Mouse (Mus musculus) neural tube, embryonic 15.5 days (tissue): ENCODE results near the gene Os9. TPM values are rescaled to one million over a fixed set of nuclear protein-coding genes. Genes with fewer than 3 reads are reported as not detected.
"Not testable (repeated sequence)": the region's sequence is repeated elsewhere in the genome, so short reads cannot be mapped to it uniquely, and the experiment has no call there.

ENCODE experiments used
- ATAC-seq: fragments of 200-750 bp; cut with Nextera tagmentation; 2 replicates; pipeline ENCODE4 v1.8.0; 2017; ENCODE audit warnings: mild to moderate bottlenecking, moderate TSS enrichment, moderate library complexity; ENCODE audit not compliant: low FRiP score
- H3K27ac ChIP-seq: fragments of 300-500 bp; sonication (generic); replicated peaks from 2 replicates; pipeline ENCODE4 v1.5.1; 2015; ENCODE audit warnings: mild to moderate bottlenecking, inconsistent platforms
- H3K27me3 ChIP-seq: fragments of 300-500 bp; sonication (generic); replicated peaks from 2 replicates; pipeline ENCODE4 v1.6.1; 2015; ENCODE audit warnings: inconsistent platforms
- H3K36me3 ChIP-seq: fragments of 300-500 bp; sonication (generic); 2 replicates; pipeline ENCODE4 v1.6.1; 2015; ENCODE audit warnings: inconsistent platforms
- H3K4me1 ChIP-seq: fragments of 300-500 bp; sonication (generic); 2 replicates; pipeline ENCODE4 v1.6.1; 2015; ENCODE audit warnings: inconsistent platforms
- H3K4me2 ChIP-seq: fragments of 300-500 bp; sonication (generic); 2 replicates; pipeline ENCODE4 v1.6.1; 2015; ENCODE audit warnings: inconsistent platforms, mild to moderate bottlenecking, moderate library complexity
- H3K4me3 ChIP-seq: fragments of 300-500 bp; sonication (generic); replicated peaks from 2 replicates; pipeline ENCODE4 v1.5.1; 2015; ENCODE audit warnings: mild to moderate bottlenecking, inconsistent platforms
- H3K9ac ChIP-seq: fragments of 300-500 bp; sonication (generic); replicated peaks from 2 replicates; pipeline ENCODE4 v1.6.1; 2015; ENCODE audit warnings: mild to moderate bottlenecking, inconsistent platforms
- H3K9me3 ChIP-seq: fragments of 300-500 bp; sonication (generic); replicated peaks from 2 replicates; pipeline ENCODE4 v1.6.1; 2016; ENCODE audit warnings: inconsistent platforms
- WGBS: fragments of 180-500 bp; shearing (Covaris S2); methylation state at CpG from one replicate; pipeline ENCODE4 v1.1.7; 2015; ENCODE audit warnings: mixed read lengths; 5-methylcytosine and 5-hydroxymethylcytosine counted together
- polyA plus RNA-seq: library from polyadenylated mRNA; unstranded; fragments of >200 nt; fragmentation: Nextera tagmentation; extraction: Ambion mirVana; gene quantifications from 2 replicates; pipeline ENCODE4 v1.2.1, GENCODE M21; 2015

Gene Os9
- polyA plus RNA-seq, 1 experiment from 2014 or later: 130 TPM

DNA sequence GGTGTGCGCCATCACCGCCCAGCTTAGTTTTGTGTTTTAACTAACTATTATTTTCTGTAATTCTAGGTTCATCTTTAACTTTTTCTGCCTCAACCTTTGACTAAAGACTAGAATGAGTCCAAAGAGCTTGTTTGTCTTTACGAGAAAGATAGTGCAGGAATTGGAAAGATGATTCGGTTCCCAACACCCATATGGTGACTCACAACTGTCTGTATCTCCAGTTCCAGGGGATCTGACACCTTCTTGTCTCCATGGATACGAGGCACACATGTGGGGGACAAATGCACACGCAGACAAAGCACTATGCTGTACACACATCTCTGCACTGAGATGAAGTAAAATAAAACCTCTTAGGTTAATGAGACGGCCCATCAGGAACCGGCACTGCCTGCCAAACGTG lies 39.1 kb upstream of the Os9 start:
- ATAC-seq: no peak
- H3K9ac ChIP-seq: no peak overlapping the region
- 83% methylated on average over 9 of the region's 9 CpGs for WGBS
- H3K27me3 ChIP-seq: no peaks in the 10 kb centered on the region
- no peak overlapping the region for H3K27ac ChIP-seq
- H3K36me3 ChIP-seq: no peaks in the 10 kb centered on the region
- H3K9me3 ChIP-seq: no peaks in the 10 kb centered on the region
- H3K4me1 ChIP-seq: peaks cover 5% of the 10 kb centered on the region
- no peak overlapping the region for H3K4me3 ChIP-seq
- no peak overlapping the region for H3K4me2 ChIP-seq

GRCm38 (mm10) chr10:127158471-127158870 lies 37.5 kb upstream of the Os9 start:
- Histone ChIP-seq H3K4me2 (no peak overlapping the region), H3K9ac (no peak overlapping the region), H3K9me3 (no peaks in the 10 kb centered on the region), H3K36me3 (no peaks in the 10 kb centered on the region), H3K27ac (no peak overlapping the region), H3K4me3 (no peak overlapping the region), H3K4me1 (no peaks in the 10 kb centered on the region), H3K27me3 (no peaks in the 10 kb centered on the region)
- 86% methylated on average over 3 of the region's 3 CpGs for WGBS
- no peak for ATAC-seq

GRCm38 (mm10) chr10:127156511-127156910 lies 35.6 kb upstream of the Os9 start:
- H3K9ac ChIP-seq: no peak overlapping the region
- no peak for ATAC-seq
- no peaks in the 10 kb centered on the region for H3K9me3 ChIP-seq
- H3K4me1 ChIP-seq: no peaks in the 10 kb centered on the region
- no peaks in the 10 kb centered on the region for H3K36me3 ChIP-seq
- no peaks in the 10 kb centered on the region for H3K27me3 ChIP-seq
- 88% methylated on average over 1 of the region's 1 CpGs for WGBS
- no peak overlapping the region for H3K27ac ChIP-seq
- no peak overlapping the region for H3K4me2 ChIP-seq
- no peak overlapping the region for H3K4me3 ChIP-seq

GRCm38 (mm10) chr10:127156089-127156488 lies 35.2 kb upstream of the Os9 start:
- no peak for ATAC-seq
- WGBS: 100% methylated on average over 1 of the region's 1 CpGs
- no peak overlapping the region for H3K4me3 ChIP-seq
- H3K4me2 ChIP-seq: no peak overlapping the region
- no peaks in the 10 kb centered on the region for H3K36me3 ChIP-seq
- no peaks in the 10 kb centered on the region for H3K4me1 ChIP-seq
- no peaks in the 10 kb centered on the region for H3K27me3 ChIP-seq
- H3K9me3 ChIP-seq: no peaks in the 10 kb centered on the region
- H3K9ac ChIP-seq: no peak overlapping the region
- no peak overlapping the region for H3K27ac ChIP-seq

- no peaks in the 10 kb centered on the region for H3K36me3 ChIP-seq
- no peaks in the 10 kb centered on the region for H3K27me3 ChIP-seq
- H3K9ac ChIP-seq: no peak overlapping the region
- no peak overlapping the region for H3K4me2 ChIP-seq
- H3K9me3 ChIP-seq: no peaks in the 10 kb centered on the region
- H3K4me3 ChIP-seq: no peak overlapping the region
- H3K4me1 ChIP-seq: no peaks in the 10 kb centered on the region
- H3K27ac ChIP-seq: no peak overlapping the region
- 89% methylated on average over 5 of the region's 5 CpGs for WGBS
- ATAC-seq: no peak
These were observed 33.7 kb upstream of the Os9 start for GRCm38 (mm10) chr10:127154652-127155051.

GRCm38 (mm10) chr10:127154241-127154640 lies 33.3 kb upstream of the Os9 start:
- no peak for ATAC-seq
- Histone ChIP-seq H3K4me1 (no peaks in the 10 kb centered on the region), H3K4me3 (no peak overlapping the region), H3K9ac (no peak overlapping the region), H3K27me3 (no peaks in the 10 kb centered on the region), H3K36me3 (no peaks in the 10 kb centered on the region), H3K9me3 (no peaks in the 10 kb centered on the region), H3K4me2 (no peak overlapping the region), H3K27ac (no peak overlapping the region)
- 96% methylated on average over 2 of the region's 2 CpGs for WGBS

GRCm38 (mm10) chr10:127153323-127153722 lies 32.4 kb upstream of the Os9 start:
- WGBS: 97% methylated on average over 7 of the region's 7 CpGs
- H3K9ac ChIP-seq: no peak overlapping the region
- ATAC-seq: no peak

DNA sequence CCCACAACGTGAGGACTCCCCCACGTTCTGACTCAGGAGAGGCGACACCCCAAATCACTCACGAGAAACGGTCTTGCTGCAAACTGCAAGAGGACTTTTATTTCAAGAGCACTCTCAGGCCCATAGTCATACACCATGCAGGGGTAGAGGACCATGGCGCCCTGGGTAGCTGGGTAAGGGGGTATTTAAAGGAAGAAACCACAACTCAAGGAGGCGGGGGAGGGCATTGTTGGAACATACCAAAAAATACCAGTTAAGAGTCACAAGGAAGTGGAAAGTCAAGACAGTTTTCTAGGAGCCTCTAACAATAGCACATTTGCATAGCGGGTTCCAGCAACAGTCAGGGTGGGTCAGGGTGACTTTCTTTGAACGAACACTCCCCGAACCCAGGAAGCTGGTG lies 31.6 kb upstream of the Os9 start:
- H3K4me2 ChIP-seq, H3K9ac ChIP-seq, H3K27ac ChIP-seq, H3K4me3 ChIP-seq, ATAC-seq, H3K27me3 ChIP-seq, H3K4me1 ChIP-seq, H3K9me3 ChIP-seq, H3K36me3 ChIP-seq: not testable (repeated sequence)
- WGBS: 90% methylated on average over 10 of the region's 10 CpGs

More at GRCm38 (mm10) chr10:127153323-127153722, 32.4 kb upstream of the Os9 start:
- Histone ChIP-seq H3K27ac (no peak overlapping the region), H3K4me3 (no peak overlapping the region), H3K9me3 (no peaks in the 10 kb centered on the region), H3K36me3 (no peaks in the 10 kb centered on the region), H3K4me1 (no peaks in the 10 kb centered on the region), H3K4me2 (no peak overlapping the region), H3K27me3 (no peaks in the 10 kb centered on the region)

- H3K9me3 ChIP-seq, ATAC-seq, H3K36me3 ChIP-seq, H3K9ac ChIP-seq, H3K4me3 ChIP-seq, H3K27ac ChIP-seq, H3K27me3 ChIP-seq, H3K4me2 ChIP-seq, H3K4me1 ChIP-seq: not testable (repeated sequence)
- WGBS: 94% methylated on average over 3 of the region's 3 CpGs
These were observed 30.3 kb upstream of the Os9 start for GRCm38 (mm10) chr10:127151233-127151632.

DNA sequence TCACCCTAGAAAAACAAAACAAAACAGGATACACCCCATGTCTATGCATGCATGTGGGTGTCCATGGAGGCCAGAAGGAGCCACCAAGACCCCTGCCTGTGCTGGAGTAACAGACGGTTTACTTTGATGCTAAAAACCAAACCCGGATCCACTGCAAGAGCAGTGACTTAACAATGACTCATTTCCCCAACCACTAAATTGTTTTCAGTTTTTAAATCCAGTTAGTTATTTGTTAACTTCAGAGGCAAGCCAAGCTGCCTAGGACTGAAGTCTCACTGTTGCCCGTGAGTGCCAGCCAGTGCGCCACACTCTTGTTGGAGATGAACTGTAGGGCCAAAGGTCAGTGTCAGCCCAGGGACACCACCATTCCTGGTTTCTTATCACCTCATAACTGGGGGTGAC lies 29.5 kb upstream of the Os9 start:
- no peak overlapping the region for H3K4me2 ChIP-seq
- H3K27me3 ChIP-seq: no peaks in the 10 kb centered on the region
- H3K9ac ChIP-seq: no peak overlapping the region
- no peaks in the 10 kb centered on the region for H3K4me1 ChIP-seq
- H3K4me3 ChIP-seq: no peak overlapping the region
- H3K36me3 ChIP-seq: no peaks in the 10 kb centered on the region
- WGBS: 85% methylated on average over 4 of the region's 4 CpGs
- no peak for ATAC-seq
- H3K9me3 ChIP-seq: no peaks in the 10 kb centered on the region
- H3K27ac ChIP-seq: no peak overlapping the region

- Histone ChIP-seq H3K27me3 (no peaks in the 10 kb centered on the region), H3K27ac (no peak overlapping the region), H3K4me2 (no peak overlapping the region)
These were observed 26.2 kb upstream of the Os9 start for GRCm38 (mm10) chr10:127147135-127147534.

DNA sequence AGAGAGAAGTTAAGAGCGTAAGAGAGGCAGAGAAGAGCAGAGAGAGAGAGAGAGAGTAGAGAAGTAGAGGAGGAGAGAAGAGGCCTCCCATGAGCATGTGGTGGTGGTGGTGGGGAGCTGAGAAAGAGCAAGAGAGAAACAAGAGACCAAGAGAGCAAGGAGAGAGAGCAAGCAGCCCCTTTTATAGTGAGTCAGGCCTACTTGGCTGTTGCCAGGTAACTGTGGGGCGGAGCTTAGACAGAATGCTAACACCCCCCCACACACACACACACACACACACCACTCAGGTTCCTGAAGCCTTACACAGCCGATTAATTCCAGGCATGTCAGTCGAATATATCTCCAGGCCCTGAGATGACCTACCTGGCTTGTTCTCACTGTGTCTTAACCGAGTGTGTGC lies 24.4 kb upstream of the Os9 start:
- no peaks in the 10 kb centered on the region for H3K36me3 ChIP-seq
- no peak overlapping the region for H3K9ac ChIP-seq
- no peak overlapping the region for H3K4me3 ChIP-seq
- no peaks in the 10 kb centered on the region for H3K27me3 ChIP-seq
- no peaks in the 10 kb centered on the region for H3K4me1 ChIP-seq
- H3K4me2 ChIP-seq: no peak overlapping the region
- H3K27ac ChIP-seq: no peak overlapping the region
- no peaks in the 10 kb centered on the region for H3K9me3 ChIP-seq
- 92% methylated on average over 5 of the region's 5 CpGs for WGBS
- ATAC-seq: no peak

More at GRCm38 (mm10) chr10:127147135-127147534, 26.2 kb upstream of the Os9 start:
- H3K9me3 ChIP-seq: no peaks in the 10 kb centered on the region
- H3K36me3 ChIP-seq: no peaks in the 10 kb centered on the region
- ATAC-seq: no peak
- H3K4me3 ChIP-seq: no peak overlapping the region
- WGBS: 78% methylated on average over 6 of the region's 6 CpGs
- H3K4me1 ChIP-seq: no peaks in the 10 kb centered on the region
- no peak overlapping the region for H3K9ac ChIP-seq

DNA sequence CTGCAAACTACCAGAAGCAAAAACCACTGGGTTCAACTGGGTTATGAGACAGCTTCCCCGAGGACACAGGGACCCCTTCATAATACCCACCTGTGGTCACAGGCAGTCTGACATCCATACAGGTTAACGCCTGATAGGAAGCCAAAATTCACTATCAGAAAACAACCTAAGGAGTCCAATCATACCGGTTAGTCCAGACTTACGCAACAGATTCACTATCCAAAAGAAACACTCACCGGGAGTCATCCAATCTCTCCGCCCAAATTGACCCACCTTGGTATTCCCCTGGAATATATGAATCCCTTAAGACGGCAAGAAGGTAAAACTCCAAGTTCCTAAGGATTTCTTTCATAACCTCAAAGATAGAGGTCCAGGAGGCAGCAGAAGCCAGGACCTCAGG lies 23.6 kb upstream of the Os9 start:
- H3K36me3 ChIP-seq: no peaks in the 10 kb centered on the region
- no peaks in the 10 kb centered on the region for H3K9me3 ChIP-seq
- H3K27ac ChIP-seq: no peak overlapping the region
- H3K4me1 ChIP-seq: no peaks in the 10 kb centered on the region
- ATAC-seq: no peak
- no peak overlapping the region for H3K4me2 ChIP-seq
- H3K9ac ChIP-seq: no peak overlapping the region
- no peak overlapping the region for H3K4me3 ChIP-seq
- 97% methylated on average over 7 of the region's 7 CpGs for WGBS
- H3K27me3 ChIP-seq: no peaks in the 10 kb centered on the region
